Mouse (Mus musculus) cortical plate, adult 2 months (tissue): Measurements from ENCODE around the gene Fam20a.

Source experiments
- CTCF ChIP-seq: fragments of 200-500 bp; IDR thresholded peaks from 2 replicates; pipeline ENCODE4 v1.5.1; 2011; ENCODE audit warnings: mild to moderate bottlenecking, control low read depth, low read length; ENCODE audit not compliant: insufficient read depth; ENCODE audit errors: extremely low read depth
- POLR2A ChIP-seq: fragments of 200-500 bp; IDR thresholded peaks from 2 replicates; pipeline ENCODE4 v1.6.1; 2011; ENCODE audit warnings: mild to moderate bottlenecking, low read length, control low read depth; ENCODE audit not compliant: insufficient read depth; ENCODE audit errors: extremely low read depth

- TF ChIP-seq POLR2A: no peak
- no peak for TF ChIP-seq CTCF
Observed at GRCm38 (mm10) chr11:109703845-109704244, 18.2 kb downstream of the Fam20a start.
